Mouse (Mus musculus) frontal cortex, postnatal 10 days (tissue): Measurements from ENCODE around the gene Usp17lc.
"Not testable (repeated sequence)": the region's sequence is repeated elsewhere in the genome, so short reads cannot be mapped to it uniquely, and the experiment has no call there.

ENCODE experiments used
- DNase-seq, 2 experiments: peaks; one replicate each; pipeline ENCODE4 v3.0.0; 2022; ENCODE audit warnings: low spot score in 2 of 2, mixed read lengths in 1 of 2

The Usp17lc gene

GRCm38 (mm10) chr7:103414772-103415171, at the start of gene Usp17lc:
Gene Usp17lc (plus strand): TSS chr7:103415072.
- not testable (repeated sequence) for DNase-seq

GRCm38 (mm10) chr7:103386077-103386476, 28.8 kb upstream of the Usp17lc start, which contains the start of gene Olfr603:
Gene Olfr603 (minus strand): TSS chr7:103386177.
- no peak for DNase-seq

DNA sequence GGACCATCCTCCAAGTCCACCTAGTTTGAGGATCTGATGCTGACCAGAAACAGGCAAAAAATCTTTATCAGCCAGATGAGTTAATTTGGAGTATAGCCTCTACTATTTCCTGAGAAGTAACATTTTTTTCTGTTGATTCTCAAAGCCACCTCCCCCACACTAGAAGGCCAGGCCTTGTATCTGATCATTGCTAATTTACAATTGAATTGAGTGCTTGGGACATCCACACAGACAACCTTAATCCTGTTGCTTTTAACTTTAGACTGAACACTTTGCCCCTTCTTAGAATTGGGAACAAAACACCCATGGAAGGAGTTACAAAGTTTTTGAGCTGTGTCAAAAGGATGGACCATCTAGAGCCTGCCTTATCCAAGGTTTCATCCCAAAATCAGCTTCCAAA, 17.1 kb upstream of the Usp17lc start:
- DNase-seq, result no peak

GRCm38 (mm10) chr7:103398981-103399380, 15.9 kb upstream of the Usp17lc start:
- no peak for DNase-seq

- DNase-seq, result not testable (repeated sequence)
Observed at GRCm38 (mm10) chr7:103406521-103407055, 8.3 kb upstream of the Usp17lc start.

DNA sequence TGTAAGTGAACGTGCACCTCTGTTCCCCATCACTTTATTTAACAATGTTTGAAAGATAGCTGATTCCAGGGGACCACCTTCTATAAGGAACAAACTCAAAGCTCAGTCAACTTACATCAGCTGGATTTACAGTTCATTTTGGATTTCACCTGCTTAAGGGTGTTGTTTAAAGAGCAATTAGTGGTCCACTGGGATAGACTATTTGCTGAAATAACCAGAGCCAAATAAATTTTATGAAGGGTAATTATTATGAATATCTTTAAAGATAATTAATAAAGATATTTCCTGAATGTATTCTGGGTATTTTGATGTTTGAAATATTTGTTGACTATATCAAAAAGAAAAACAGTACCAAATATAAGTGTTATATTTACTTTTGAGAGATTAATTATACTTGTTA, 30.5 kb downstream of the Usp17lc start, which contains the start of gene Olfr605:
Gene Olfr605 (minus strand): TSS at position 101 of the 400 bp plus-strand sequence.
- DNase-seq, result no peak

DNA sequence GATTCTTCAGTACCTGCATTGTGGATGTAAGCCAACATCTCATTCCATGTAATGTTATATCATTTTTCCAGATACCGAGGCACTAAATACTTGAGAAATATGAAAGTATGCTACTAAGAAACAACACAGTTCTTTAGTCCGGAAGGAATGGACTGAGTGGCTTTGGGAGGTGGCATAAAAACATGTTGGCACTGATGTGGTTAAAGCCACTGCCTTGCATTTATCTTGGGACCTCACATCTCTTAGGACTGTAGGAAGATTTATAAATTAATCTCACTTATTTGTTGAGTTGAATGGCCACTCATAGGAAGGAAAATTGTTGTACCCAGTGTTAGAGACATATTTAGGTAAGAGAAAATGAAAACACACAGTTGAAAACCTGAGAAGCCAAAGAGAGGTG, 33.9 kb downstream of the Usp17lc start, which contains the start of gene Olfr606:
Gene Olfr606 (plus strand): TSS at position 301 of the 400 bp plus-strand sequence.
- DNase-seq, result no peak

GRCm38 (mm10) chr7:103460590-103460989, 45.7 kb downstream of the Usp17lc start:
- no peak for DNase-seq
